15 mouse cellular contexts compared by ENCODE assay signal in genomic region chr1:80030635-80031034, GRCm38 (mm10).
A peak's percentile ranks its signal among the peaks of the same experiment; 100 is the strongest.
DNase-seq lines count a peak whose midpoint lies in the region; ATAC-seq and TF ChIP-seq lines count a peak whose summit lies in the region.
"Had no signal": no experiment of that assay in that cellular context is flagged by ENCODE, and none has a peak within 500 bp of the region (broad histone marks: within the 10 kb centered on the region; RNA-seq: fewer than 3 reads in every experiment).

No protein-coding gene starts in this region.

- H3K4me3 ChIP-seq in heart, embryonic 15.5 days, result no peak overlapping the region
- H3K4me3 ChIP-seq in stomach, embryonic 15.5 days (replicated peaks), result no peak overlapping the region
- no peak overlapping the region for H3K4me3 ChIP-seq in stomach, postnatal 0 days (ENCODE audit: low read depth, low read length)
- H3K4me3 ChIP-seq in intestine, embryonic 16.5 days (ENCODE audit: low read length), result no peak overlapping the region
- H3K4me3 ChIP-seq: embryonic facial prominence, embryonic 12.5 days; limb, embryonic 13.5 days had no signal

- H3K27ac ChIP-seq in heart, embryonic 15.5 days, result peak overlapping the region; percentile 7; the same call in 1 of the 2 replicates
- H3K27ac ChIP-seq in stomach, embryonic 15.5 days, result no peak overlapping the region
- H3K27ac ChIP-seq in stomach, postnatal 0 days (replicated peaks), result no peak overlapping the region
- H3K27ac ChIP-seq in intestine, embryonic 16.5 days (ENCODE audit: low read length), result no peak overlapping the region
- H3K27ac ChIP-seq: embryonic facial prominence, embryonic 12.5 days; limb, embryonic 13.5 days had no signal

- WGBS in heart, embryonic 15.5 days, result 79% methylated on average over 1 of the region's 1 CpGs
- WGBS in stomach, embryonic 15.5 days, result 69% methylated on average over 1 of the region's 1 CpGs
- 57% methylated on average over 1 of the region's 1 CpGs for WGBS in stomach, postnatal 0 days
- 61% methylated on average over 1 of the region's 1 CpGs for WGBS in intestine, embryonic 16.5 days

- H3K9me3 ChIP-seq in heart, embryonic 15.5 days (replicated peaks), result no peaks in the 10 kb centered on the region
- H3K9me3 ChIP-seq in stomach, embryonic 15.5 days, result no peaks in the 10 kb centered on the region
- no peaks in the 10 kb centered on the region for H3K9me3 ChIP-seq in stomach, postnatal 0 days (ENCODE audit: control insufficient read depth, low read length)
- no peaks in the 10 kb centered on the region for H3K9me3 ChIP-seq in intestine, embryonic 16.5 days (ENCODE audit: control insufficient read depth, low read length)
- H3K9me3 ChIP-seq: embryonic facial prominence, embryonic 12.5 days; limb, embryonic 13.5 days had no signal

- H3K36me3 ChIP-seq in heart, embryonic 15.5 days, result no peaks in the 10 kb centered on the region
- H3K36me3 ChIP-seq in stomach, embryonic 15.5 days, result no peaks in the 10 kb centered on the region
- H3K36me3 ChIP-seq in stomach, postnatal 0 days (ENCODE audit: control insufficient read depth, insufficient read depth, low read length), result no peaks in the 10 kb centered on the region
- H3K36me3 ChIP-seq in intestine, embryonic 16.5 days (ENCODE audit: control insufficient read depth, insufficient read depth, low read length), result no peaks in the 10 kb centered on the region
- H3K36me3 ChIP-seq: embryonic facial prominence, embryonic 12.5 days; limb, embryonic 13.5 days had no signal

- TF ChIP-seq CTCF in stomach, postnatal 0 days (IDR thresholded peaks at IDR 0.05; ENCODE audit: low read depth), result no peak

- no peak overlapping the region for H3K9ac ChIP-seq in heart, embryonic 15.5 days
- H3K9ac ChIP-seq in stomach, embryonic 15.5 days, result no peak overlapping the region
- H3K9ac ChIP-seq in stomach, postnatal 0 days (ENCODE audit: low read length), result no peak overlapping the region
- H3K9ac ChIP-seq in intestine, embryonic 16.5 days (ENCODE audit: low read depth, low read length), result no peak overlapping the region
- H3K9ac ChIP-seq: embryonic facial prominence, embryonic 12.5 days; limb, embryonic 13.5 days had no signal

- H3K4me1 ChIP-seq in heart, embryonic 15.5 days (replicated peaks), result peaks cover 18% of the 10 kb centered on the region
- H3K4me1 ChIP-seq in stomach, embryonic 15.5 days, result no peaks in the 10 kb centered on the region
- H3K4me1 ChIP-seq in stomach, postnatal 0 days (replicated peaks; ENCODE audit: control insufficient read depth, insufficient read depth), result no peaks in the 10 kb centered on the region
- no peaks in the 10 kb centered on the region for H3K4me1 ChIP-seq in intestine, embryonic 16.5 days (ENCODE audit: control insufficient read depth, insufficient read depth, low read length)

- H3K27me3 ChIP-seq in heart, embryonic 15.5 days, result no peaks in the 10 kb centered on the region
- H3K27me3 ChIP-seq in stomach, embryonic 15.5 days (replicated peaks), result no peaks in the 10 kb centered on the region
- H3K27me3 ChIP-seq in stomach, postnatal 0 days (ENCODE audit: control insufficient read depth, insufficient read depth, low read length), result no peaks in the 10 kb centered on the region
- H3K27me3 ChIP-seq in intestine, embryonic 16.5 days (replicated peaks; ENCODE audit: control insufficient read depth, insufficient read depth, low read length), result no peaks in the 10 kb centered on the region
- H3K27me3 ChIP-seq: embryonic facial prominence, embryonic 12.5 days; limb, embryonic 13.5 days had no signal

- TF ChIP-seq EP300 in stomach, postnatal 0 days (optimal IDR thresholded peaks at IDR 0.05), result no peak

- no peak for DNase-seq in heart, postnatal 10 days
- no peak for DNase-seq in stomach, postnatal 0 days (ENCODE audit: low spot score)
- DNase-seq in lung, adult 18-20 months, result no peak
- no peak for DNase-seq in layer of hippocampus, adult 9-11 months
- DNase-seq: adrenal gland, adult 2 months; cerebellum, adult 9-11 months; kidney, adult 8-10 months; kidney, postnatal 36 days had no signal

- ATAC-seq in heart, embryonic 15.5 days (replicated peaks; ENCODE audit: insufficient number of reproducible peaks, insufficient read depth, low FRiP score, low read depth), result no peak
- ATAC-seq in stomach, embryonic 15.5 days (ENCODE audit: insufficient read depth, low FRiP score, low read depth), result peak; percentile 65; the same call in 1 of the 2 replicates
- ATAC-seq in stomach, postnatal 0 days (ENCODE audit: low FRiP score, low TSS enrichment), result no peak
- ATAC-seq in intestine, embryonic 16.5 days, result peak; percentile 44; the same call in 1 of the 2 replicates
- peak; percentile 14; the same call in 1 of the 2 replicates for ATAC-seq in megakaryocyte-erythroid progenitor cell, adult 5-6 weeks (replicated peaks; ENCODE audit: low FRiP score, low TSS enrichment, poor library complexity, severe bottlenecking)
- ATAC-seq: hindbrain, embryonic 16.5 days had no signal

- no peak overlapping the region for H3K4me2 ChIP-seq in heart, embryonic 15.5 days
- no peak overlapping the region for H3K4me2 ChIP-seq in stomach, embryonic 15.5 days
- H3K4me2 ChIP-seq in stomach, postnatal 0 days (replicated peaks; ENCODE audit: low read depth), result no peak overlapping the region
- H3K4me2 ChIP-seq in intestine, embryonic 16.5 days (ENCODE audit: low read depth, low read length), result no peak overlapping the region
- H3K4me2 ChIP-seq: embryonic facial prominence, embryonic 12.5 days; limb, embryonic 13.5 days had no signal

- intact Hi-C loops in heart, postnatal 10 days (cut with DNase I), result no loop called here

Comparison
In these comparisons a context has a peak if more than half of its experiments do, and no peak if none do; other contexts are left out.
1. ATAC-seq: peak in stomach, embryonic 15.5 days (single experiment), intestine, embryonic 16.5 days (single experiment) and megakaryocyte-erythroid progenitor cell, adult 5-6 weeks (single experiment); none in heart, embryonic 15.5 days (single experiment) and stomach, postnatal 0 days (single experiment).